Mouse (Mus musculus): ENCODE data around the gene Tldc1.

GRCm38 (mm10) chr8:119807687-119808086, 29.5 kb upstream of the Tldc1 start:
- no peak for TF ChIP-seq POLR2A (IDR thresholded peaks at IDR 0.05; ENCODE audit: low read depth, low read length)
- no peak for TF ChIP-seq CTCF (IDR thresholded peaks at IDR 0.05; ENCODE audit: borderline replicate concordance, insufficient read depth, low read length)

All from embryonic fibroblast, embryonic 13.5 days (primary cell).